22 mouse cellular contexts compared by ENCODE assay signal in the genomic region with DNA sequence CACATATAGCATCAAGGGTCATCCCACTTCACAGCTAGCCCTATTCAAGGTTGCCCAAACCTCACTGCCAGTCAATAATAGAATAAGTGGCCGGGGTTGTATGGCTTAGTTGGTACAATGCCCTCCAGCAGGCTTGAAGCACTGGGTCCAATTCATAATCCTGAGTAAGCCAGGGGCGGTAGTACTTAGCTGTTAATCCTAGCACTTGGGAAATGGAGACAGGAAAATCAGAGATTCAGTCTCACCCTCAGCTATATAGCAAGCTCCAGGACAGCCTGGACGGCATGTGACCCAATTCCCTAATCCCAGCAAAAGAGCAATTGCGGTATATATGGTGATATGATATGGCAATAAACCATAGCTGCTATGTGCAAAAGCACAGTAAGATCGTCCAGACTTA. TPM values are rescaled to one million over a fixed set of nuclear protein-coding genes. Genes with fewer than 3 reads are reported as not detected.
DNase-seq lines count a peak whose midpoint lies in the region; ATAC-seq lines count a peak whose summit lies in the region.
"Had no signal": no experiment of that assay in that cellular context is flagged by ENCODE, and none has a peak within 500 bp of the region (broad histone marks: within the 10 kb centered on the region; RNA-seq: fewer than 3 reads in every experiment).

No protein-coding gene starts in this region.

- peaks cover 47% of the 10 kb centered on the region for H3K36me3 ChIP-seq in midbrain, embryonic 14.5 days (ENCODE audit: control insufficient read depth, insufficient read depth, low read length)

- no peaks in the 10 kb centered on the region for H3K27me3 ChIP-seq in midbrain, embryonic 14.5 days (ENCODE audit: control insufficient read depth, insufficient read depth, low read length)
- H3K27me3 ChIP-seq: CH12.LX, Patski had no signal

- H3K4me3 ChIP-seq in midbrain, embryonic 14.5 days (replicated peaks; ENCODE audit: low read depth, low read length): no peak overlapping the region

- peak; percentile 39 for DNase-seq in retina, adult 2 months (ENCODE audit: low read depth, low spot score)
- DNase-seq in retina, embryonic 14.5 days (ENCODE audit: low spot score): no peak
- DNase-seq in fat pad, adult 2 months (ENCODE audit: extremely low read depth, low read depth, low spot score): peak; percentile 51
- DNase-seq in retina, postnatal 1 day: peak; percentile 65
- no peak for DNase-seq in urinary bladder, postnatal 25 days (ENCODE audit: low spot score)
- no peak for DNase-seq in midbrain, embryonic 14.5 days
- DNase-seq: adrenal gland, adult 2 months; adrenal gland, adult 8-10 months; adrenal gland, postnatal 10 days; adrenal gland, postnatal 14 days; adrenal gland, postnatal 25 days; adrenal gland, postnatal 36 days; B cell, adult 2 months; cerebellum, adult 11 months; cerebellum, adult 11-12 months; cerebellum, adult 18-20 months had no signal

- H3K4me2 ChIP-seq in midbrain, embryonic 14.5 days (ENCODE audit: low read length): no peak overlapping the region

- H3K9me3 ChIP-seq in midbrain, embryonic 14.5 days (ENCODE audit: control insufficient read depth, low read length): no peaks in the 10 kb centered on the region
- H3K9me3 ChIP-seq: G1E had no signal

- 89% methylated on average over 5 of the region's 5 CpGs for WGBS in midbrain, embryonic 14.5 days

- H3K4me1 ChIP-seq in midbrain, embryonic 14.5 days (ENCODE audit: control insufficient read depth, insufficient read depth, low read length): no peaks in the 10 kb centered on the region

- H3K27ac ChIP-seq in midbrain, embryonic 14.5 days (replicated peaks; ENCODE audit: low read depth, low read length): no peak overlapping the region

- no peak overlapping the region for H3K9ac ChIP-seq in midbrain, embryonic 14.5 days (replicated peaks; ENCODE audit: low read length)

- no peak for ATAC-seq in midbrain, embryonic 14.5 days (ENCODE audit: low FRiP score, low TSS enrichment)
- ATAC-seq: activated CD4-positive, CD25-positive, alpha-beta regulatory T cell, adult 4 months; CD4-positive, CD25-positive, alpha-beta regulatory T cell, adult 4 months; Patski had no signal

RNA-seq across cellular contexts. Expression of a gene that starts 21.2 kb away (rescaled TPM):
- polyA plus RNA-seq in midbrain, embryonic 14.5 days (2014; fragmentation: Nextera tagmentation; extraction: Ambion mirVana): 94.4 and 154 TPM in 2 replicates

RNA-seq across cellular contexts. Expression of a gene that starts 34.6 kb away (rescaled TPM):
- not detected in 2 replicates for polyA plus RNA-seq in midbrain, embryonic 14.5 days (2014; fragmentation: Nextera tagmentation; extraction: Ambion mirVana)
- polyA plus RNA-seq: activated CD4-positive, CD25-positive, alpha-beta regulatory T cell, adult 4 months; C2C12; CD4-positive, CD25-positive, alpha-beta regulatory T cell, adult 4 months; G1E had no signal

RNA-seq across cellular contexts. Expression of a gene that starts 55.6 kb away (rescaled TPM):
- 50.2 and 52.6 TPM in 2 replicates for polyA plus RNA-seq in midbrain, embryonic 14.5 days (2014; fragmentation: Nextera tagmentation; extraction: Ambion mirVana)

RNA-seq across cellular contexts. Expression of a gene that starts 59.5 kb away (rescaled TPM):
- polyA plus RNA-seq in midbrain, embryonic 14.5 days (2014; fragmentation: Nextera tagmentation; extraction: Ambion mirVana): 42.5 and 46.5 TPM in 2 replicates

Comparison
In these comparisons a context has a peak if more than half of its experiments do, and no peak if none do; other contexts are left out.
1. DNase-seq: peak in retina, adult 2 months (single experiment), fat pad, adult 2 months (single experiment) and retina, postnatal 1 day (single experiment); none in retina, embryonic 14.5 days (single experiment), urinary bladder, postnatal 25 days (single experiment) and midbrain, embryonic 14.5 days (single experiment).